Mouse (Mus musculus) CH12.LX (cell line): ENCODE data around the gene Hist1h4f. TPM values are rescaled to one million over a fixed set of nuclear protein-coding genes. Genes with fewer than 3 reads are reported as not detected.
A peak's percentile ranks its signal among the peaks of the same experiment; 100 is the strongest.
"Not testable (repeated sequence)": the region's sequence is repeated elsewhere in the genome, so short reads cannot be mapped to it uniquely, and the experiment has no call there.

Source experiments
- DNase-seq: peaks from one replicate; pipeline ENCODE4 v3.0.0-alpha.2; 2013; ENCODE audit errors: extremely low read depth
- H3K27ac ChIP-seq: 2 replicates; pipeline ENCODE4 v1.5.1; 2012; ENCODE audit warnings: low read depth, mild to moderate bottlenecking, control low read depth, moderate library complexity; ENCODE audit not compliant: insufficient read depth
- H3K27me3 ChIP-seq: replicated peaks from 2 replicates; pipeline ENCODE3; 2012; ENCODE audit warnings: inconsistent platforms
- H3K36me3 ChIP-seq, 2 experiments: replicated peaks in 1 of 2; 2 replicates each; pipeline versions ENCODE3 to v1.6.1; 2012; ENCODE audit warnings: inconsistent platforms in 1 of 2, low read length in 1 of 2, mild to moderate bottlenecking in 1 of 2, mixed read lengths in 1 of 2, moderate library complexity in 1 of 2; ENCODE audit not compliant: control insufficient read depth in 1 of 2, insufficient read depth in 1 of 2
- H3K4me1 ChIP-seq, 2 experiments: 2 replicates each; pipeline ENCODE4 v1.6.1; 2012; ENCODE audit warnings: inconsistent platforms in 1 of 2, moderate library complexity in 1 of 2; ENCODE audit not compliant: insufficient read depth in 2 of 2, control insufficient read depth in 1 of 2
- H3K4me2 ChIP-seq: 2 replicates; pipeline ENCODE4 v1.6.1; 2012; ENCODE audit warnings: low read depth, mild to moderate bottlenecking, control low read depth; ENCODE audit not compliant: poor library complexity, insufficient read depth, severe bottlenecking
- H3K4me3 ChIP-seq, 3 experiments: fragments of 150-350 bp in 1 of 3; sonication (generic) in 1 of 3; replicated peaks in 1 of 3; 2 replicates each; pipeline versions ENCODE3 to v1.5.1; 2011 to 2012; ENCODE audit warnings: low read depth in 2 of 3, low read length in 2 of 3, mild to moderate bottlenecking in 2 of 3, moderate library complexity in 2 of 3, control low read depth in 1 of 3, improper control_type of control experiment in 1 of 3, inconsistent platforms in 1 of 3, mixed read lengths in 1 of 3; ENCODE audit not compliant: poor library complexity in 1 of 3
- H3K79me2 ChIP-seq: replicated peaks from 2 replicates; pipeline ENCODE4 v1.6.1; 2012; ENCODE audit warnings: mild to moderate bottlenecking, moderate library complexity; ENCODE audit not compliant: control insufficient read depth, poor library complexity, insufficient read depth, severe bottlenecking; ENCODE audit errors: extremely low read depth
- H3K9ac ChIP-seq: 2 replicates; pipeline ENCODE4 v1.6.1; 2012; ENCODE audit warnings: low read depth, mild to moderate bottlenecking, control low read depth, moderate library complexity; ENCODE audit not compliant: insufficient read depth
- H3K9me3 ChIP-seq: replicated peaks from 2 replicates; pipeline ENCODE3; 2012; ENCODE audit warnings: low read length, inconsistent platforms, mixed read lengths
- CHD2 ChIP-seq: IDR thresholded peaks from 2 replicates; pipeline ENCODE4 v1.6.1; 2011; ENCODE audit warnings: low read length, improper control_type of control experiment
- E2F4 ChIP-seq: IDR thresholded peaks from 2 replicates; pipeline ENCODE4 v1.6.1; 2011; ENCODE audit warnings: low read depth, low read length, improper control_type of control experiment; ENCODE audit not compliant: insufficient replicate concordance
- HCFC1 ChIP-seq: IDR thresholded peaks from 2 replicates; pipeline ENCODE4 v1.6.1; 2012; ENCODE audit warnings: low read depth, mild to moderate bottlenecking, inconsistent platforms, low read length, improper control_type of control experiment
- MXI1 ChIP-seq: IDR thresholded peaks from 2 replicates; pipeline ENCODE4 v1.6.1; 2011; ENCODE audit warnings: mild to moderate bottlenecking, low read depth, low read length, improper control_type of control experiment
- NELFE ChIP-seq: IDR thresholded peaks from 2 replicates; pipeline ENCODE4 v1.6.1; 2011; ENCODE audit warnings: low read depth, low read length, improper control_type of control experiment
- NRF1 ChIP-seq: IDR thresholded peaks from 2 replicates; pipeline ENCODE4 v1.6.1; 2014; ENCODE audit warnings: low read depth, mild to moderate bottlenecking, inconsistent platforms, low read length, improper control_type of control experiment, moderate library complexity
- POLR2A ChIP-seq: IDR thresholded peaks from 2 replicates; pipeline ENCODE4 v1.6.1; 2011; ENCODE audit warnings: low read depth, mild to moderate bottlenecking, improper control_type of control experiment, low read length
- POLR2AphosphoS2 ChIP-seq: IDR thresholded peaks from 2 replicates; pipeline ENCODE4 v1.6.1; 2011; ENCODE audit warnings: low read depth, low read length, improper control_type of control experiment
- RCOR1 ChIP-seq: conservative IDR thresholded peaks from 2 replicates; pipeline ENCODE4 v1.6.1; 2012; ENCODE audit warnings: low read depth, mild to moderate bottlenecking, inconsistent platforms, low read length, improper control_type of control experiment
- SIN3A ChIP-seq: IDR thresholded peaks from 2 replicates; pipeline ENCODE4 v1.6.1; 2012; ENCODE audit warnings: low read length, improper control_type of control experiment, inconsistent platforms
- TBP ChIP-seq: conservative IDR thresholded peaks from 2 replicates; pipeline ENCODE4 v1.6.1; 2011; ENCODE audit warnings: low read depth, low read length, improper control_type of control experiment
- TCF12 ChIP-seq: IDR thresholded peaks from 2 replicates; pipeline ENCODE4 v1.6.1; 2014; ENCODE audit warnings: low read depth, mild to moderate bottlenecking, inconsistent platforms, low read length, improper control_type of control experiment
- UBTF ChIP-seq: IDR thresholded peaks from 2 replicates; pipeline ENCODE4 v1.6.1; 2012; ENCODE audit warnings: low read depth, mild to moderate bottlenecking, inconsistent platforms, low read length, improper control_type of control experiment, moderate library complexity
- USF2 ChIP-seq: conservative IDR thresholded peaks from 2 replicates; pipeline ENCODE4 v1.6.1; 2011; ENCODE audit warnings: low read depth, low read length, improper control_type of control experiment
- ZMIZ1 ChIP-seq: IDR thresholded peaks from 2 replicates; pipeline ENCODE4 v1.6.1; 2012; ENCODE audit warnings: low read depth, mild to moderate bottlenecking, inconsistent platforms, low read length, improper control_type of control experiment
- ZNF384 ChIP-seq: IDR thresholded peaks from 2 replicates; pipeline ENCODE4 v1.6.1; 2012; ENCODE audit warnings: low read depth, low read length, improper control_type of control experiment, inconsistent platforms
- dilution Hi-C: fragments of 300-500 bp; cut with MboI; formaldehyde crosslinking; loops from 2 replicates; pipeline ENCODE4 v1.14.3; 2020; ENCODE audit warnings: low sequenced_read_pairs; ENCODE audit not compliant: extremely low pct_unique_long_range_greater_than_20kb, extremely low pct_ligation_motif_present
- in situ Hi-C: fragments of 300-500 bp; cut with MboI; formaldehyde crosslinking; loops from 3 replicates; pipeline ENCODE4 v1.14.3; 2019; ENCODE audit warnings: low sequenced_read_pairs, low pct_ligation_motif_present, low pct_unique_long_range_greater_than_20kb, mixed read lengths
- polyA plus RNA-seq: library from polyadenylated mRNA; unstranded; fragments of >175 nt; gene quantifications from 2 replicates; pipeline ENCODE4 v1.2.1, GENCODE M21; 2012; ENCODE audit warnings: low read depth; ENCODE audit not compliant: insufficient read length
- total RNA-seq, 2 experiments: library from RNA; depleted of rRNA; stranded (reverse); fragments of 300-350 nt in 1 of 2; fragments of >200 nt in 1 of 2; gene quantifications; 2 replicates each; pipeline ENCODE4 v1.2.3; 2012 to 2014

Hist1h4f gene
- total and polyA plus RNA-seq, 3 experiments = 9.0 to 4,902 (median 27.1) TPM

DNA sequence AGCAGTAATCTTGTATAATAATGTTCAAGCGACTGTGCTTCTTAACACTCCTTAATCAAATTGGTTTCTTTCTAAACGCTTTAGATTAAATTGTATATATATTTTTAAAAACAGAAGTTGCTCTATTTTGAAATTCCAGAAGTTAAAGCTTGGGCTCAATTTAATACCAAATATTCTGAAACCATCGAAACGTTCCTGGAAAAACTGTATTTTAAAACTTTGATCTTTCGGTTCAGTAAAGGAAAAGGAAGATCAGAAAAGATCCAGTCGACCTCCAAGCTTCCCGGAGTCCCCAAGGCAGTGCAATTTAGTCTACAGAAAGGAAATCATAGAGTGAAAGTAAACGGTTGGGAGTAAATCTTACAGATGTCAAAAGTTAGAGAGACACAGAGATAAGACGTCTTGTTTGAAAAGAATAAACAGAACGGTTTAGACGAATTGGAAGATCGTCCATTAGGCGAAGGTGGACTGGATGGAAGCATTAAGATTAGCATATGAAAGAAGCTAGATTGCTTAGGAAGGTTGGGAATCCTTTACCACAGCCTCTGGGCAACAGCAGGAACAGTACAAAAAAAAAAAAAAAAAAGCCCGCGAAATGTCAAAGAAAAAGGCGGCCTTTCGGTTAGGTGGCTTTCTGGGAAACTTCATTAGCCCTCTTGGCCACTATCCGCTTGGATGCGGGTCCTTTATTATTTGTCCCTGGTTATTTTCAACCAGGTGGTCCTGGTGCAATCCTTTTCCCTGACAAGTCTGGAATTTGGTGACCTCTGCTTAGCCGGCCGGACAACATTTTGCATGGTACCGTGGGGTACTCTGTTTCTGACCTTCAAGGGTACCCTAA, 34.9 kb upstream of the Hist1h4f start:
- peak overlapping the region; percentile 97 for H3K4me2 ChIP-seq
- H3K36me3 ChIP-seq = no peaks in the 10 kb centered on the region
- in situ Hi-C loops = no loop called here
- H3K79me2 ChIP-seq = no peaks in the 10 kb centered on the region
- H3K27ac ChIP-seq = peak overlapping the region; percentile 74
- peak overlapping the region; percentile 0 to 33 (median 32) for H3K4me3 ChIP-seq
- TF ChIP-seq ZNF384 = peak; percentile 92
- TF ChIP-seq TBP = 0 out of 2 replicates have a peak, but pooled peaks have one; percentile 16
- TF ChIP-seq RCOR1 = no peak
- peak; percentile 93; the same call in 1 of the 2 replicates for TF ChIP-seq E2F4
- TF ChIP-seq, all 38 proteins: peak for 3
- dilution Hi-C loops = no loop called here
- H3K4me1 ChIP-seq = peaks cover 3 to 47% of the 10 kb centered on the region in 2 experiments
- no peaks in the 10 kb centered on the region for H3K27me3 ChIP-seq
- H3K9me3 ChIP-seq = no peaks in the 10 kb centered on the region
- H3K9ac ChIP-seq = peak overlapping the region; percentile 94
- no peak for DNase-seq

DNA sequence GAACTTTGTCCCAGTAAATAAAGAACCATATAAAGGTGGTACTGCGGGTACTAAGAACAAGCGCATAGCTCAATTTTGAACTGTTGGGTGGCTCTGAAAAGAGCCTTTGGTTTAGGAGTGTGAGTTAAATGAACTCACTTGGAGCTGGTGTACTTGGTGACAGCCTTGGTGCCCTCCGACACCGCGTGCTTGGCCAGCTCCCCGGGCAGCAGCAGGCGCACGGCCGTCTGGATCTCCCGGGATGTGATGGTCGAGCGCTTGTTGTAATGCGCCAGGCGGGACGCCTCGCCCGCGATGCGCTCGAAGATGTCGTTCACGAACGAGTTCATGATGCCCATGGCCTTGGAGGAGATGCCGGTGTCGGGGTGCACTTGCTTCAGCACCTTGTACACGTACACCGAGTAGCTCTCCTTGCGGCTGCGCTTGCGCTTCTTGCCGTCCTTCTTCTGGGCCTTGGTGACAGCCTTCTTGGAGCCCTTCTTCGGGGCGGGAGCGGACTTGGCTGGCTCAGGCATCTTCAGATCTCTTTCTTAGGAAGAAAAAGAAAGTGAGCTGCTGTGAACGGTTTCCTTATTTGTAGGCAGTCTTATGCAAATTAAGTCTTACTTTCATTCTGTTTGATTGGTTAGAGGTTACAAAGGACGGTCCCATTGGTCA, 34.1 kb upstream of the Hist1h4f start:
- TF ChIP-seq MXI1 (0 out of 2 replicates have a peak, but pooled peaks have one; percentile 47), NELFE (peak; percentile 99), HCFC1 (peak; percentile 48; the same call in 1 of the 2 replicates), TCF12 (peak; percentile 88), UBTF (peak; percentile 94; the same call in 1 of the 2 replicates), NRF1 (peak; percentile 63; the same call in 1 of the 2 replicates), POLR2AphosphoS2 (peak; percentile 97), USF2 (peak; percentile 3; the same call in 1 of the 2 replicates), CHD2 (peak; percentile 92), POLR2A (peak; percentile 97), ZMIZ1 (peak; percentile 99), RCOR1 (0 out of 2 replicates have a peak, but pooled peaks have one; percentile 30), TBP (peak; percentile 99), SIN3A (peak; percentile 60; the same call in 1 of the 2 replicates)

More for the DNA sequence above, 34.1 kb upstream of the Hist1h4f start:
- Histone ChIP-seq H3K4me1 (peaks cover 3 to 47% of the 10 kb centered on the region in 2 experiments), H3K4me3 (peak overlapping the region; percentile 23 to 47 (median 45)), H3K9ac (peak overlapping the region; percentile 98), H3K4me2 (peak overlapping the region; percentile 96), H3K27ac (peak overlapping the region; percentile 94)
- H3K27me3 ChIP-seq, dilution Hi-C loops, H3K36me3 ChIP-seq, in situ Hi-C loops, H3K79me2 ChIP-seq, H3K9me3 ChIP-seq: not testable (repeated sequence)
- DNase-seq = peak; percentile 93
